Mouse (Mus musculus) liver, embryonic 15.5 days (tissue): ENCODE results near the gene Actr8. TPM values are rescaled to one million over a fixed set of nuclear protein-coding genes. Genes with fewer than 3 reads are reported as not detected.

Source experiments
- ATAC-seq: fragments of 200-750 bp; cut with Nextera tagmentation; 2 replicates; pipeline ENCODE4 v1.8.0; 2017; ENCODE audit warnings: moderate number of reproducible peaks, mild to moderate bottlenecking, moderate library complexity; ENCODE audit not compliant: insufficient read depth
- H3K27ac ChIP-seq: fragments of 300-500 bp; sonication (generic); replicated peaks from 2 replicates; pipeline ENCODE4 v1.5.1; 2015; ENCODE audit warnings: mild to moderate bottlenecking, inconsistent platforms
- H3K27me3 ChIP-seq: fragments of 300-500 bp; sonication (generic); 2 replicates; pipeline ENCODE4 v1.6.1; 2015; ENCODE audit warnings: mild to moderate bottlenecking, inconsistent platforms
- H3K36me3 ChIP-seq: fragments of 300-500 bp; sonication (generic); replicated peaks from 2 replicates; pipeline ENCODE4 v1.6.1; 2015; ENCODE audit warnings: moderate library complexity, mild to moderate bottlenecking, inconsistent platforms
- H3K4me1 ChIP-seq: fragments of 300-500 bp; sonication (generic); replicated peaks from 2 replicates; pipeline ENCODE4 v1.6.1; 2015; ENCODE audit warnings: inconsistent platforms
- H3K4me2 ChIP-seq: fragments of 300-500 bp; sonication (generic); 2 replicates; pipeline ENCODE4 v1.6.1; 2015; ENCODE audit warnings: moderate library complexity, mild to moderate bottlenecking, inconsistent platforms
- H3K4me3 ChIP-seq: fragments of 300-500 bp; sonication (generic); replicated peaks from 2 replicates; pipeline ENCODE4 v1.5.1; 2015; ENCODE audit warnings: mild to moderate bottlenecking, inconsistent platforms
- H3K9ac ChIP-seq: fragments of 300-500 bp; sonication (generic); 2 replicates; pipeline ENCODE4 v1.6.1; 2015; ENCODE audit warnings: moderate library complexity, mild to moderate bottlenecking, inconsistent platforms
- H3K9me3 ChIP-seq: fragments of 300-500 bp; sonication (generic); replicated peaks from 2 replicates; pipeline ENCODE4 v1.6.1; 2016; ENCODE audit warnings: inconsistent platforms
- WGBS: fragments of 180-500 bp; shearing (Covaris S2); methylation state at CpG from one replicate; pipeline ENCODE4 v1.1.7; 2015; ENCODE audit warnings: mixed read lengths; ENCODE audit not compliant: insufficient replicate concordance; 5-methylcytosine and 5-hydroxymethylcytosine counted together
- polyA plus RNA-seq: library from polyadenylated mRNA; unstranded; fragments of >200 nt; fragmentation: Nextera tagmentation; extraction: Ambion mirVana; gene quantifications from 2 replicates; pipeline ENCODE4 v1.2.1, GENCODE M21; 2015

Actr8 gene
- polyA plus RNA-seq, 1 experiment from 2014 or later, result 22.5 TPM

DNA sequence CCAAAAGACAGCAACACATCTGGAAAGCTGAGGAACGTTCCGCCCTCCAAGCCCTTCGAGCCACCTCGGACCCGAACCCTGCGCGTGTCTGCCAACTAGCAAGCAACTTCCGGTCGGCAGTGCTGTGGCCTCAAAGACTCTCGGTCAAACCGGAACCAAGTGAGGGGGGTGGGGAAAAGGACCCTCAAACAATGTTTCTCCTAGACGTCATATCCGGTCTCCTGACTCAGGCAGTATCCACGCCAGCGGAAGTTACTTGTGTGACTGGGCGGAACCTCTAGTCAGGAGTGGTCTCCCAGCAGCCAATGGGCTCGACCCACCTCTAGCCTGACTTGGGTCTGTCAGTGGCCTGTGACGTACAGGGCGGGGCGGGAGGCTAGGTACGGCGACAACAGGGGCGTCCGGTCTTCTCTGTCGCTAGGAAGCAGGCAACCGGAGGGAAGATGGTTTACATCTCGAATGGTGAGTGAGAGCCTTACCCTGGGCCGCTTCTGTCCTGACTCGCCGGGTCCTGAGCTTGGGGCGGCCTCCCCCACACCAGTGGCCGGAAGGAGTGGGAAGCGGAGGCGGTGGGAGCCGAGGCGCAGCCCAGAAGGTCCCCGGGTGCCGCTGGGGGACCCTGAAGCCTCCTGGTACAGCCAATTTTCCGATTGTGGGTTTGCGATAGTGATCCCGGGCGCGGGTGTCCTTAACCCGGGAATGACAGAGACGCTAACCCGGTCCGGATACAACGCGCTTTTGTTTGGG, 9.9 kb upstream of the Actr8 start, which contains the start of gene Selenok:
Gene Selenok (plus strand): TSS at position 234 of the 747 bp plus-strand sequence.
- Histone ChIP-seq H3K27ac (peak within 1 kb of the TSS; percentile 87), H3K9me3 (no peaks in the 10 kb centered on the region), H3K4me2 (peak within 1 kb of the TSS; percentile 78), H3K4me1 (peaks cover 40% of the 10 kb centered on the region), H3K27me3 (no peaks in the 10 kb centered on the region), H3K36me3 (peaks cover 30% of the 10 kb centered on the region), H3K4me3 (peak within 1 kb of the TSS; percentile 94), H3K9ac (peak within 1 kb of the TSS; percentile 95)
- peak; percentile 100 for ATAC-seq
- WGBS, result under 1% methylated on average over 49 of the region's 49 CpGs

DNA sequence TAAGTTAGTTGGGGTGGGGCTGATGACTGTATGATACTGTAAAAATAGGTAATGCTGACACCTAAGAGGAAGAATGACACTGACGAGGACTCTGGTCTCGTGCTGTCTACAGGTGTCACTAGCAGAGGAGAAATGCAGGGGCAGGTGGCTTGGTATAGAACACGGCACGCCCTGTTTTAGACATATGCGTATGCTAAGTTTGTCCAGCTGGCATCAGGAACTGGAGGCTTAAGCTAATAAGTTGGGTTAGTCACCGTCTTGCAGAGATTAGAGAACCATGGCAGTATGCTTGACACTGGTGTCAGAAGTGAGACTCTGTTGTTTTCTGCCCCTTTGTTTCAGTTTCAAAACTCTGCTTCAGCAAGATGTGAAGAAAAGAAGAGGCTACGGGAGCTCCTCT, 6.7 kb upstream of the Actr8 start:
- 83% methylated on average over 7 of the region's 7 CpGs for WGBS

DNA sequence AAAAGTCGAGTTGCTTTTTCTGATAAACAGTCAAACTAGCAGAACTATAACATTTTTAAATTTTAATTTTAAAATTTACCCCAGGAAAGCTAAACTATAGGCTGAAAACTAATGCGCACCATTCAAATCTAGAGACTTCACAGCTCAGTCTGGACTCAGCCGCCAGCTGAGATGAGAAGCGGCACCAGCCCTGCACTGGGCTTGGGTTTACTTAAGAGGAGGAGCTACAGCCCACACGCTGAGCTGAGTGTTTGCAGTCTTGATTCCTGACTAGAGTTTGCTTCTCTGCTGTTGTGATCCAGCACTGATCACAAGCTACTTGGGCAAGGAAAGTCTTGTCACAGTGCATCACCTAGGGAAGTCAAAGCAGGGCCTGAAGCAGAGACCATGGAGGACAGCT, 6.1 kb upstream of the Actr8 start:
- Histone ChIP-seq H3K4me2 (no peak overlapping the region), H3K4me1 (peaks cover 40% of the 10 kb centered on the region), H3K9ac (no peak overlapping the region), H3K27me3 (no peaks in the 10 kb centered on the region), H3K36me3 (peaks cover 53% of the 10 kb centered on the region), H3K27ac (no peak overlapping the region), H3K9me3 (no peaks in the 10 kb centered on the region), H3K4me3 (no peak overlapping the region)
- WGBS, result 84% methylated on average over 5 of the region's 5 CpGs
- no peak for ATAC-seq

More for the DNA sequence above, 6.7 kb upstream of the Actr8 start:
- Histone ChIP-seq H3K27ac (no peak overlapping the region), H3K4me2 (no peak overlapping the region), H3K9me3 (no peaks in the 10 kb centered on the region), H3K4me1 (peaks cover 40% of the 10 kb centered on the region), H3K27me3 (no peaks in the 10 kb centered on the region), H3K4me3 (no peak overlapping the region), H3K36me3 (peaks cover 53% of the 10 kb centered on the region), H3K9ac (no peak overlapping the region)
- no peak for ATAC-seq

DNA sequence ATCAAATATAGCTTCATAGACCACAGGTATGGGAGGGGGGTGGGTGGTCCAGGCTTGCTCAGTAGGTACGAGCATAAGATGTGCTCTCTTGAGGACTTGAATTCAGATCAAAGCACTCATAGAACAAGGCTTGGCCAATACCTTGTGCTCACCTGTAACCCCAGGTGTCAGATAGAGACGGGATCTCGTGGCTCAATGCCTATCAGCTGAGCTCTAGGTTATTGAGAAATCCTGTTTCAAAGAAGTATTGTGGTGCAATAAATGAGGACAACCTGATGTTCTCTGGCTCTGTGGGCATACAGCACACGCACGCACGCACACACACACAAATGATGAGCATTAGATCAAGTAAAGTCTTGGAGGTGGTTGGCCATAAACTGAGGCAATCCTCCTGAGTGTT, 1.2 kb upstream of the Actr8 start:
- H3K27ac ChIP-seq, result no peak overlapping the region

DNA sequence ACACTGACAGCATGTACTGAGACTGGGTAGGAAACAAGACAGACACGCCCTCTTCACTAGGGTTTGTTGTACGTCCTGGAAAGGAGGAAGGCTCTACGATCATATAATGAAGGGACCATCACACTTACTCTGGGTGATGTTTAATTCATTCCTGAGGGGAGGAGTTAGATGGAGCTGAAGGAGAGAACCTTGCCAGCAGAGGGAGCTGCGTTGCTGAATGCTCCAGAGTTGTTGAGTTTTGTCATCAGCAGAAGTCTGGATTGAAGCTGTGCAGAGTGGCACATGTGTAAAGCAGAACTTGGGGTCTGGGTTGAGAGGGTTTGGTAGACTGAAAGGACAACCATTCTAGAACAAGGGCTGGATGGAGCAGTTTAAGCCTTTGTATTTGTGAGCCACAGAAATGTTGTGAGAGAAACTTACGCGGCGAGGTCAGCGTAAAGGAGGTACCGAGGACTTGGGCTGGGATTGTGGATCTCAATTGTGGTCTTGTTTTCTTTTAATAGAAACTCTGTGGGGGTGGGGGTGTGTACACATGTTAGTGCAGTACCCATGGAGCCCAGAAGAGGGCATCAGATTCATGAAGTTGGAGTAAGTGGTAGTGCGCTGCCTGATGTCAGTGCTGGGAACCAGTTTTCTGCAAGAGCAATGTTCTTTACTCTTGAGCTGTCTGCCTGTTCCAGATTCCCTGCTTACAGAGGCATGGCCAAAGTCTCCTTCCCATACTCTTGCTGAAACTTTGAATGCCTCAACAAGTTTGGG, 2.5 kb downstream of the Actr8 start:
- no peak for ATAC-seq
- WGBS, result 85% methylated on average over 10 of the region's 10 CpGs
- Histone ChIP-seq H3K27me3 (no peaks in the 10 kb centered on the region), H3K4me2 (no peak overlapping the region), H3K27ac (no peak overlapping the region), H3K9ac (no peak overlapping the region), H3K36me3 (peaks cover 54% of the 10 kb centered on the region), H3K4me1 (peaks cover 16% of the 10 kb centered on the region), H3K9me3 (no peaks in the 10 kb centered on the region), H3K4me3 (no peak overlapping the region)

More for the DNA sequence above, 1.2 kb upstream of the Actr8 start:
- WGBS, result 77% methylated on average over 6 of the region's 6 CpGs
- H3K4me3 ChIP-seq, result no peak overlapping the region
- peaks cover 21% of the 10 kb centered on the region for H3K4me1 ChIP-seq
- no peak overlapping the region for H3K4me2 ChIP-seq
- no peak for ATAC-seq
- no peak overlapping the region for H3K9ac ChIP-seq
- H3K36me3 ChIP-seq, result peaks cover 53% of the 10 kb centered on the region
- no peaks in the 10 kb centered on the region for H3K27me3 ChIP-seq
- no peaks in the 10 kb centered on the region for H3K9me3 ChIP-seq

DNA sequence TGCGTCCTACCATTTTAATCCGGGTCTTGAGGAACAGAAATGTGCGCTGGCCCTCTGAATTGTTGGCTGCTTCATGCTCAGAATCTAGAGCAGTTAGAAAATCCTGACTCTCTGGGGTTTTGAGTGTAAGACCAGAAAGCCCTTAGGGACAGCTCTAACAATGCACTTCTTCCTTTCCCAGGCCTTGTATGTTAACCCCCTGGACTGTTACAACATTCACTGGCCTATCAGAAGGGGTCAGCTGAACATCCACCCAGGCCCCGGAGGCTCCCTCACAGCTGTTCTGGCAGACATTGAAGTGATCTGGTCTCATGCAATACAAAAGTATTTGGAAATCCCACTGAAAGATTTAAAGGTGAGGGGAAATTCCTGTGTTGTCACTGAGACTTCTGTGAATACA, 8.0 kb downstream of the Actr8 start:
- ATAC-seq, result no peak
- peaks cover 100% of the 10 kb centered on the region for H3K36me3 ChIP-seq
- 83% methylated on average over 4 of the region's 4 CpGs for WGBS
- H3K27ac ChIP-seq, result no peak overlapping the region
- H3K4me2 ChIP-seq, result no peak overlapping the region
- no peaks in the 10 kb centered on the region for H3K9me3 ChIP-seq
- H3K4me1 ChIP-seq, result no peaks in the 10 kb centered on the region
- H3K27me3 ChIP-seq, result no peaks in the 10 kb centered on the region
- H3K4me3 ChIP-seq, result no peak overlapping the region
- H3K9ac ChIP-seq, result no peak overlapping the region

DNA sequence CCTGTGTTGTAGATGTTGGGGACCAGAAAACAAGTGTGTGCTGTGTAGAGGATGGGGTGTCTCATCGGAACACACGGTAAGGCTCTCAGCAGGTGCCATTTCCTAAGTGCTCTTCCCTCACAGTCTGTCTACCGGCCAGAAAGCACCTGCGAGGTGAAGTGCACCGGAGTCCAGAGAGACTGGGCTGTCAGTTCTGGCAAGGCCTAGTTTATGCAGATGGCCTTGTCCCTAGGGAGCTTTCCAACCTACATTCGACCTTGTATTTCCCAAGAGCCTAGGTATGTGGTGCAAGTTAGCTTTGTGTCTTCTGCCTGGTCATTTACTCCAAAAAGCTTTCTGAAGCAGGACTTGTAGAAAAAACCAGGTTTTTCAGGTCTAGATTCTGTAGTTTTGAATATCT, 9.1 kb downstream of the Actr8 start:
- Histone ChIP-seq H3K4me3 (no peak overlapping the region), H3K4me1 (no peaks in the 10 kb centered on the region), H3K9me3 (no peaks in the 10 kb centered on the region), H3K27me3 (no peaks in the 10 kb centered on the region), H3K9ac (no peak overlapping the region), H3K4me2 (no peak overlapping the region), H3K36me3 (peaks cover 100% of the 10 kb centered on the region), H3K27ac (no peak overlapping the region)
- no peak for ATAC-seq
- 86% methylated on average over 6 of the region's 6 CpGs for WGBS

DNA sequence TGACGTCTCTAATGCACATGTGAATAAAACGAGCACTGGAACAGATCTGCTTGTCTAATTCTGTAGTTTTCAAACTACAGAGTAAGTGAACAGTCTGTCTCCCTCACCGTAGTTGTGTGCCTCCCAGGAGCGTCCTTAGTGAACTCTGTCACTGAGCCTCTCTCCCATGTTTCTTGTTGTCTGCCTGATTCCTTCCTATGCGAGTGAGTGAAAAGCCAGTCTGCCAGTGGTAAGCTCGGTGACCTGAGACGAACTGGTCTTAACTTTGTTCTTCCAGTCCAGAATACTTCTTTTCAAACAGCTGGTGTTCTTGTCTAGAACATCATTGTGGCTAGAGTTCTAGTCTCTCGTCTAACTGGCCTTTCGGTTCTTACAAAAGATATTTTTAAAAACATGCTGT, 9.6 kb downstream of the Actr8 start:
- H3K4me3 ChIP-seq, result no peak overlapping the region
- no peak overlapping the region for H3K27ac ChIP-seq
- H3K4me1 ChIP-seq, result no peaks in the 10 kb centered on the region
- ATAC-seq, result no peak
- no peaks in the 10 kb centered on the region for H3K9me3 ChIP-seq
- 77% methylated on average over 9 of the region's 9 CpGs for WGBS
- H3K4me2 ChIP-seq, result no peak overlapping the region
- peaks cover 100% of the 10 kb centered on the region for H3K36me3 ChIP-seq
- H3K9ac ChIP-seq, result no peak overlapping the region
- no peaks in the 10 kb centered on the region for H3K27me3 ChIP-seq

DNA sequence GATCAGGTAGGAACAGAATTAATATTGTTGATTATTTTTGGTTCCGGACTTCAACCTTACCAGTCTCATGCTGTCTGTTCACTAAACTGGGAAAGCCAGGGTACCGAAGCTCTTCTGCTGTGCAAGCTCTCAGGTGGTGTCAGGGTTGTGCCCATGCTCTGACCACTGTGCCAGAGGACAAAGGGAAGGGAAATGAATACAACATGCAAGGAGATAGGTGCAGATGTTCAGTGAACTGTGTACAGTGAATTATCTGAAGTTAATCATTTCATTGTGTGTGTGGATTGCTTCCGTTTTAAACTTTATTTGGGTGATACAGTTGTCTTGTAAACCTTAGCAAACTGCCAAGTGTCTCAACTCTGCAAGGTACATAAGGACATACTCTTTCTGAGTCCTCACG, 10.2 kb downstream of the Actr8 start:
- no peaks in the 10 kb centered on the region for H3K27me3 ChIP-seq
- no peaks in the 10 kb centered on the region for H3K4me1 ChIP-seq
- H3K4me2 ChIP-seq, result no peak overlapping the region
- H3K27ac ChIP-seq, result no peak overlapping the region
- no peaks in the 10 kb centered on the region for H3K9me3 ChIP-seq
- H3K36me3 ChIP-seq, result peaks cover 99% of the 10 kb centered on the region
- no peak overlapping the region for H3K4me3 ChIP-seq
- ATAC-seq, result no peak
- whole genome bisulfite sequencing, result 77% methylated on average over 4 of the region's 4 CpGs
- H3K9ac ChIP-seq, result no peak overlapping the region

DNA sequence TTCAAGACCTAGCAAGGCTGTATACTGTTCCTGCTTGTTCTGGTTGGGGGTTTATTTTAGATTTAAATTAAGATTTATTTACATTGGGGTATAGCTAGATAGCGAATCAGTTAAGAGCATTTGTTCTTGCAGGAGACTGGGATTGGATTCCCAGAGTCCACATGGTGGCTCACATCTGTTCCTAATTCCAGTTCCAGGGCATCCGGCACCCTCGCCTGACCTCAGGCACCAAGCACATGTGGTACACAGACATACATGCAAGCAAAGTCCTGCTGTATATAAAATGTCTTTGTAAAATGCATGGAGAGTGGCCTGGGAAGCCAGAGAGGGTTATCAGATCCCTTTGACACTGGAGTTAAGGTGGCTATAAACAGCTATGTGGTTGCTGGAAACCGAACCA, 16.8 kb downstream of the Actr8 start:
- WGBS, result 72% methylated on average over 4 of the region's 4 CpGs

DNA sequence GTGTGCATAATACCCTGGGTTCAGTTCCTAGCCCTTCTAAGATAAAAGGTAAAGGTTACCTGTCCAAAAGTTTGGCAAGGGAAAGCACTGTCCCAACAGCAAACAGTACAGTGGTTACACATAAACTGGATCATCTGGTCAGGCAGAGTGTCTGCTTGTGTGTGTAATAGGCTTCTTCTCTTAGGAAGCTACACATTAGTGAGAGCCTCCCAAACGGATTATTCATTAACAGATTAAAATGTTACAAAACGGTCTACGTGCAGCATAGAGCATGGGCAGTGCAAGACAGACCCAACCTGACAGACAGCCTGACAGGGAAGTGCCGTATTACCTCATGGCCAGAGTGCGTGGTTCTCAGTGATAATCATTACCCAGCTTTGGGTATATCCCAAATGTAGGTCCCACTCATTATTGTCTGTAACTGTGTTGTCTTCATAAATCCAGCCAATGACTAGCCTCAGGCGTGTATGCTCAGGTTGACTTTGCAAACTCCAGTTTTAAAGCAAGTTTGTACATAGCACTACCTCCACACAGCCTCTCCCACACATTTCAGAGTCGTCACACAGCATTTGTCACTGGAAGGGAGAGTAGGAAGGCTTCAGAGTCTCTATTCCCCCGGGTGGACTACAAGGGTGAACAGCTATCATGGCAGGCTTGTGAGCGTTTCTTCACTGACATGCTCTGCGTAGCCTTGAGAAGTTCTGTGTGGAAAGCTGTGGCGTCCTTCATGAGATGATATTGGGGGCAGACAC, 18.0 kb downstream of the Actr8 start:
- peak; percentile 86 for ATAC-seq
- no peaks in the 10 kb centered on the region for H3K27me3 ChIP-seq
- peak overlapping the region; percentile 73 for H3K27ac ChIP-seq
- H3K4me1 ChIP-seq, result peaks cover 27% of the 10 kb centered on the region
- no peak overlapping the region for H3K4me3 ChIP-seq
- H3K9ac ChIP-seq, result no peak overlapping the region
- H3K36me3 ChIP-seq, result peaks cover 45% of the 10 kb centered on the region
- H3K9me3 ChIP-seq, result no peaks in the 10 kb centered on the region
- WGBS, result 71% methylated on average over 11 of the region's 11 CpGs
- no peak overlapping the region for H3K4me2 ChIP-seq

More for the DNA sequence above, 16.8 kb downstream of the Actr8 start:
- Histone ChIP-seq H3K9me3 (no peaks in the 10 kb centered on the region), H3K4me2 (no peak overlapping the region), H3K4me1 (peaks cover 23% of the 10 kb centered on the region), H3K36me3 (peaks cover 57% of the 10 kb centered on the region), H3K9ac (no peak overlapping the region), H3K4me3 (no peak overlapping the region), H3K27ac (peak overlapping the region; percentile 73), H3K27me3 (no peaks in the 10 kb centered on the region)
- no peak for ATAC-seq
